Mouse (Mus musculus) small intestine, adult 2 months (tissue): ENCODE data around the gene Rhbdl3.
A peak's percentile ranks its signal among the peaks of the same experiment; 100 is the strongest.

Experiments
- CTCF ChIP-seq: fragments of 200-500 bp; IDR thresholded peaks from 2 replicates; pipeline ENCODE4 v1.5.1; 2012; ENCODE audit warnings: low read depth, mild to moderate bottlenecking, control low read depth, inconsistent platforms, low read length, moderate library complexity, mixed read lengths; ENCODE audit not compliant: insufficient replicate concordance, insufficient read length; ENCODE audit errors: extremely low read depth
- POLR2A ChIP-seq: fragments of 200-500 bp; IDR thresholded peaks from 2 replicates; pipeline ENCODE4 v1.6.1; 2012; ENCODE audit warnings: low read depth, mild to moderate bottlenecking, control low read depth, inconsistent platforms, low read length, moderate library complexity

DNA sequence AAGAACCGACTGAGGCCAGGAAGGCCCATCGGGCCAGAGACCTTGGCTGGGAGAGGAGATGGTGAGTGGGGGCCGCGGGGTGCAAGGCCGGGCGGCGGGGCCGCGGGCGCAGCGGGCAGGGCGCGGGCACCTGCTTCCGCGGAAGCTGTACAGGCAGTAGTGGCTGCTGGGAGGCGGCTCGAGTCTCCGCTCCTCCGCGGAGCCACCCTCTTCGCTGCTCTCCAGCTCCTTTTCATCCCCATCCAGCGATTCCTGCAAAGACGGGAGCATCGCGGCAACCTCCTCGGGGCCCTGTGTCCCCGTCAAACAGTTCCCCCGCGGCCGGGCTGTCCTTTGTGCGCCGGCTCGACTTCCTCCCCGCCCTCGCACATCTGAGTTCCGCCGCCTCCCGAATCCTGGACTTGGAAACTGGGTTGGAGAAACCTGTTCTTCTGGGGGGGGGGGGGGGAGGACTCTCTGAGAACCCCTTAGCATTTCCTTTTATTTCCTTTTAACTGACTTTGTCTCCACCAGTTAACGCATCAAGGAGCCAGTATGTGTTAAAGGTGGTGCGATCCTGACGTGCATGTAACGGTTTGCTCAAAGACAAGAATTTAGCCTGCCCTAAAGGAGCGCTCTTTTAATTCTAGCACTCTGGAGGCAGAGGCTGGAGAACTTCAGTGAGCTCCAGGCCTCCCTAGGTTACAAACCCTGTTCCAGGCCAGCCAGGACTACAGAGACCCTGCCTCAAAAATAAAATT lies 77.2 kb downstream of the Rhbdl3 start, which contains the start of gene 5730455P16Rik:
- peak; percentile 70 for TF ChIP-seq POLR2A
- TF ChIP-seq CTCF = no peak
